Mouse (Mus musculus) ES-Bruce4 (cell line): ENCODE measurements around the gene Pih1d2. TPM values are rescaled to one million over a fixed set of nuclear protein-coding genes. Genes with fewer than 3 reads are reported as not detected.

Experiments
- H3K27ac ChIP-seq: 2 replicates; pipeline ENCODE4 v1.5.1; 2012; ENCODE audit warnings: low read length, inconsistent platforms; ENCODE audit not compliant: insufficient read depth
- H3K27me3 ChIP-seq: 2 replicates; pipeline ENCODE4 v1.6.1; 2012; ENCODE audit warnings: mild to moderate bottlenecking, low read length, inconsistent platforms; ENCODE audit not compliant: control insufficient read depth, poor library complexity, insufficient read depth, severe bottlenecking
- H3K36me3 ChIP-seq: 2 replicates; pipeline ENCODE4 v1.6.1; 2012; ENCODE audit warnings: inconsistent platforms, mild to moderate bottlenecking, low read length, moderate library complexity; ENCODE audit not compliant: control insufficient read depth, poor library complexity, insufficient read depth, severe bottlenecking
- H3K4me1 ChIP-seq: one replicate; pipeline ENCODE4 v1.8.1; 2011; ENCODE audit warnings: low read length; ENCODE audit not compliant: control insufficient read depth, insufficient read depth
- H3K4me3 ChIP-seq: 2 replicates; pipeline ENCODE4 v1.5.1; 2011; ENCODE audit warnings: low read depth, mild to moderate bottlenecking, low read length
- H3K9ac ChIP-seq: 2 replicates; pipeline ENCODE4 v1.6.1; 2012; ENCODE audit warnings: low read depth, mild to moderate bottlenecking, inconsistent platforms; ENCODE audit not compliant: poor library complexity, severe bottlenecking
- H3K9me3 ChIP-seq: replicated peaks from 2 replicates; pipeline ENCODE4 v1.6.1; 2012; ENCODE audit warnings: mild to moderate bottlenecking, low read length, inconsistent platforms; ENCODE audit not compliant: control insufficient read depth, poor library complexity, insufficient read depth, severe bottlenecking
- CTCF ChIP-seq: IDR thresholded peaks from one replicate; pipeline ENCODE4 v1.8.1; 2011; ENCODE audit warnings: low read depth, low read length
- EP300 ChIP-seq: IDR thresholded peaks from 2 replicates; pipeline ENCODE4 v1.6.1; 2011; ENCODE audit warnings: low read depth, low read length; ENCODE audit not compliant: insufficient read depth
- POLR2A ChIP-seq: IDR thresholded peaks from one replicate; pipeline ENCODE4 v1.8.1; 2011; ENCODE audit warnings: low read length; ENCODE audit not compliant: insufficient read depth
- polyA plus RNA-seq: library from polyadenylated mRNA; stranded (reverse); fragments of >200 nt; gene quantifications from 2 replicates; pipeline ENCODE4 v1.2.4, GENCODE M21; 2011; ENCODE audit warnings: low read depth; ENCODE audit not compliant: missing spikeins, insufficient read depth, insufficient read length

Pih1d2 gene
- polyA plus RNA-seq, 1 experiment: 7.3 TPM

- Histone ChIP-seq H3K9ac (no peak overlapping the region), H3K9me3 (no peaks in the 10 kb centered on the region), H3K27me3 (no peaks in the 10 kb centered on the region), H3K36me3 (peaks cover 7% of the 10 kb centered on the region; the same call in 1 of the 2 replicates), H3K4me3 (peak overlapping the region; percentile 8), H3K27ac (no peak overlapping the region), H3K4me1 (no peaks in the 10 kb centered on the region)
- TF ChIP-seq EP300 (no peak), CTCF (no peak), POLR2A (no peak)
Measured at GRCm38 (mm10) chr9:50660431-50660830, 43.3 kb downstream of the Pih1d2 start.

- TF ChIP-seq CTCF (no peak), POLR2A (no peak), EP300 (no peak)
- no peak overlapping the region for H3K9ac ChIP-seq
- no peaks in the 10 kb centered on the region for H3K9me3 ChIP-seq
- H3K4me1 ChIP-seq: no peaks in the 10 kb centered on the region
- no peak overlapping the region for H3K27ac ChIP-seq
- no peak overlapping the region for H3K4me3 ChIP-seq
- H3K36me3 ChIP-seq: no peaks in the 10 kb centered on the region
- H3K27me3 ChIP-seq: no peaks in the 10 kb centered on the region
Measured at GRCm38 (mm10) chr9:50664826-50665225, 47.7 kb downstream of the Pih1d2 start.

GRCm38 (mm10) chr9:50666442-50666841 lies 49.3 kb downstream of the Pih1d2 start:
- TF ChIP-seq CTCF (no peak), EP300 (no peak), POLR2A (no peak)
- no peaks in the 10 kb centered on the region for H3K9me3 ChIP-seq
- H3K4me3 ChIP-seq: no peak overlapping the region
- no peaks in the 10 kb centered on the region for H3K4me1 ChIP-seq
- H3K27ac ChIP-seq: no peak overlapping the region
- no peaks in the 10 kb centered on the region for H3K36me3 ChIP-seq
- H3K9ac ChIP-seq: no peak overlapping the region
- no peaks in the 10 kb centered on the region for H3K27me3 ChIP-seq

GRCm38 (mm10) chr9:50667579-50668498 lies 50.7 kb downstream of the Pih1d2 start:
- Histone ChIP-seq H3K27ac (no peak overlapping the region), H3K9ac (no peak overlapping the region), H3K4me1 (no peaks in the 10 kb centered on the region), H3K36me3 (no peaks in the 10 kb centered on the region), H3K27me3 (no peaks in the 10 kb centered on the region), H3K9me3 (no peaks in the 10 kb centered on the region), H3K4me3 (no peak overlapping the region)
- no peak for TF ChIP-seq EP300
- no peak for TF ChIP-seq CTCF
- TF ChIP-seq POLR2A: no peak

- no peaks in the 10 kb centered on the region for H3K27me3 ChIP-seq
- no peaks in the 10 kb centered on the region for H3K4me1 ChIP-seq
- H3K36me3 ChIP-seq: no peaks in the 10 kb centered on the region
- H3K9ac ChIP-seq: no peak overlapping the region
- H3K9me3 ChIP-seq: no peaks in the 10 kb centered on the region
- no peak overlapping the region for H3K4me3 ChIP-seq
- H3K27ac ChIP-seq: no peak overlapping the region
- peak; percentile 69 for TF ChIP-seq CTCF
- TF ChIP-seq EP300: no peak
- no peak for TF ChIP-seq POLR2A
Measured at GRCm38 (mm10) chr9:50670690-50671089, 53.6 kb downstream of the Pih1d2 start.

Other genes starting within 250 kb of the Pih1d2 start
- gene Plet1, start 122.8 kb upstream of the Pih1d2 start, polyA plus RNA-seq: 22.7 and 30.9 TPM in 2 replicates
- 34.3 and 34.4 TPM in 2 replicates for gene Pts, start 88.6 kb upstream of the Pih1d2 start, polyA plus RNA-seq
- 1.2 and 2.1 TPM in 2 replicates for gene Il18, start 62.5 kb upstream of the Pih1d2 start, polyA plus RNA-seq
- not detected in 2 replicates for gene Bco2, start 62.1 kb upstream of the Pih1d2 start, polyA plus RNA-seq
- not detected in 2 replicates for gene Tex12, start 56.0 kb upstream of the Pih1d2 start, polyA plus RNA-seq
- gene Sdhd, start 13.5 kb upstream of the Pih1d2 start, polyA plus RNA-seq: 145 and 156 TPM in 2 replicates
- 119 and 145 TPM in 2 replicates for gene Timm8b, start 13.4 kb upstream of the Pih1d2 start, polyA plus RNA-seq
- 40.4 and 46.9 TPM in 2 replicates for gene Nkapd1, start 143 bp downstream of the Pih1d2 start, polyA plus RNA-seq
- 68.3 and 68.4 TPM in 2 replicates for gene Dlat, start 42.5 kb downstream of the Pih1d2 start, polyA plus RNA-seq
- 10.1 and 11.1 TPM in 2 replicates for gene Dixdc1, start 122.2 kb downstream of the Pih1d2 start, polyA plus RNA-seq
- gene 2310030G06Rik, start 129.2 kb downstream of the Pih1d2 start, polyA plus RNA-seq: 23.7 and 31.2 TPM in 2 replicates
- gene Cryab, start 134.0 kb downstream of the Pih1d2 start, polyA plus RNA-seq: 125 and 126 TPM in 2 replicates
- 22.3 and 22.7 TPM in 2 replicates for gene Hspb2, start 135.0 kb downstream of the Pih1d2 start, polyA plus RNA-seq
- gene Fdxacb1, start 150.9 kb downstream of the Pih1d2 start, polyA plus RNA-seq: 8.5 and 9.0 TPM in 2 replicates
- gene Alg9, start 157.7 kb downstream of the Pih1d2 start, polyA plus RNA-seq: 23.5 and 30.3 TPM in 2 replicates
- gene 1110032A03Rik, start 158.2 kb downstream of the Pih1d2 start, polyA plus RNA-seq: 12.4 and 13.1 TPM in 2 replicates
- gene Ppp2r1b, start 228.0 kb downstream of the Pih1d2 start, polyA plus RNA-seq: 56.4 and 61.9 TPM in 2 replicates